Mouse (Mus musculus): ENCODE measurements around the gene Sec16a. TPM values are rescaled to one million over a fixed set of nuclear protein-coding genes. Genes with fewer than 3 reads are reported as not detected.
A peak's percentile ranks its signal among the peaks of the same experiment; 100 is the strongest.

Gene Sec16a
- polyA plus RNA-seq, 1 experiment from 2014 or later = 12.9 TPM

DNA sequence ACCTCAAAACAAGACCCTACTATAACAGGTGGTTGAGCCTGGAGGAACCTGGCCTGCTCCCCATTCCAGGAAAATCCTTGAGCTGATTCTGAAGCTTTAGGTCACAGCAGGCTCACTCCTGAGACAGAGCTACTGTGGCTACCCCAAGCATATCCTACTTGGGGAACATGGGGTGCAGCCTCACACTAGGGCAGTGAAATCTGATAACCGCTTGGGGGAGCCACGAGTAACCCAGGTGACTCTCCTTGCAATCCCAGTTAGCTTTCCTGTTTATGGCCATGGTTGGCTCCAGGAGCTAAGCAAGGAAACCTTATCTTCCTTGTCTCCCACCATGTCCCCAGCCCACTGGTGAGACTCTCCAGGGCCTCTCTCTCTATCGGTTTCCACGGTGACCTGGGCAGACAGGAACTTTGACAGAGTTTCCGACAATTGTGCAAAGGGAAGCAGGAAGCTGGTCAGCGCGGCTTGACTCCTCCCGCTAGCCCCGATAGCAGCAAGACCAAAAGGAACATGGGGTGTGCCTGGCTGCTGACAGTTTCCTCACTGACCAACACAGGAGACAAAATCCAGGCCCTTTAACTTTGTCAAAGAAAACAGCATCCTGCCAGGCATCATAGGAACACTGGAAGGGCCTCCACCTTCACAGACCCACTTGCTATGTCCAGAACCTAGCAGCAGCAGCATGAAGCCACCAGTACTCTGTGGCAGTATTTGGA, 29.9 kb upstream of the Sec16a start:
- DNase-seq (ENCODE audit: low spot score) = no peak

DNA sequence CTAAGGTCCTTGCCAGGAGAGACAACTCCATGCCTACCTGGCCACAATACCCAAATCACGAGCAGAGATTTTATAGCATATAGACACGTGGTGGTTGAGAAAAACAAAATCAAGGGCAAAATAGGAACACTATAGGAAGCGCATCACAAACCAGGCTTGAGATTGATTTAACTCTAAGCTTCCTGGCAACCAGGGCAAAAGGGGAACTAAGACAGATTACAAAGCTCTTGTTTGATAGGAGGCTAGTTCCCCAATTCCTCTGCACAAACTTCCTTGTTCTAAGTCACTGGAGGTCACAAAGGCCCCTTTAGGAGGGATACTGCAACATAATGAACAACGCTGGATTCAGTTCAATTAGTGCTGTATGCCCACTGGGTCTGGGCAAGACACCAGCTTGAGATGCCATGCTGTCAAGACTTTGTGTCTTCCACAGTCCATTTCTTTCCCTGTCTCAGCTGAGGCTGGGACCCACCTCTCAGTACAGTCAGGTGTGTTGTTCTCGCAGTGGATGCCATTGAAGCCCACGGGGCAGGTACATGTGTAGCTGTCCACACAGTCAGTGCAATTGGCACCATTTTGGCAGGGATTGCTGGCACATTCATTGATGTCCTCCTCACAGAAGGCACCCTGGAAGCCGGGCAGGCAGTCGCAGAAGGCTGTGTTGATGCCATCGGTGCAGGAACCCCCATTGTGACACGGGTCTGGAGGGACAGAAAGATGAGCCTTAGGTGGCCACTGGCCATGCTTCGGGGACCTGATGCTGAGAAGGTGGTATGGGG, 27.5 kb upstream of the Sec16a start:
- no peak for DNase-seq (ENCODE audit: low spot score)

DNA sequence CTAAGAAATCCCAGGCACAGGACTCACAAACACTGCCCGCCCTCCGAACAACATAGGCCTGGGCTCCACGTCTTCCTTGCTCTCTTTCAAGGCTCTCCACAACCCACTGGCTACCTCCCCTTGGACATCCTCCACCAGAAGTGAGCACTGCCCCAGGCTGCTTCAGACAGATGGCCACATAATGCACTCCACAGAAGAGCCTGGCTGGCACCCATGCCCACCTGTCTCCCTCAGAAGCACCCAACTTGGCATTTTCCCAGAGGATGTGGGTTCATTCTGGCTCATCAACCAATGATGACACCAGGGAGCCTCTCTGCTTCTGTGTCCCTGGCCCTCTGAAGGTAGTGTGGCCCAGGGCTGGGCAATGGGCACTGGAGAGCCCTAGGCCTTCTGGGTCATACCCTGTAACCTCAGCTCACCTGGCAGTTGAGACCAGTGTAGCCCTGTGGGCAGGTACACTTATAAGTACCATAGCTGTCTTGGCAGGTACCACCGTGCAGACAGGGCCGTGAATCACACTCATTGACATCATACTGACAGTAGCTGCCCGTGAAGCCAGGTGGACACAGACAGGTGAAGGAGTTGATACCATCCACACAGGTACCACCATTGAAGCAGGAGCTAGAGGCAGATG, 26.8 kb upstream of the Sec16a start:
- no peak for DNase-seq (ENCODE audit: low spot score)

GRCm38 (mm10) chr2:26470967-26471366, 26.0 kb upstream of the Sec16a start:
- no peak for DNase-seq (ENCODE audit: low spot score)

DNA sequence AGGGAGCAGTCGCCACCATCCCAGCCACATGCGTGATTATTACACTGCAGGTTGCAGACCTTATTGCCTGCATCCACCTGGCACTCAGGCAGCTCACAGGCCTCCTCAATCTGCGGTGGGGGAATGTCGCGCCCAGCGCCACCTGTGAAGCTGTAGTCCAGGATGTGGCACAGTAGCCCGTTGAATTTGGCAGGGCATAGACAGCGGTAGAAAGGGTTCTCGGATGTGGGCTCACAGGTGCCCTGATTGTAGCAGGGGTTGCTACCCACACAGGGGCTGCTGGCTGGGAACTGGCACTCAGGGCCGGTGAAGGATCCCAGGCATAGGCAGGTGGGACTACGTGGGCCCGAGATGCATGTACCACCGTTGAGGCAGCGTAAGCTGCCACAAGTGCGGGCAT, 23.4 kb upstream of the Sec16a start:
- DNase-seq (ENCODE audit: low spot score) = peak; percentile 59

DNA sequence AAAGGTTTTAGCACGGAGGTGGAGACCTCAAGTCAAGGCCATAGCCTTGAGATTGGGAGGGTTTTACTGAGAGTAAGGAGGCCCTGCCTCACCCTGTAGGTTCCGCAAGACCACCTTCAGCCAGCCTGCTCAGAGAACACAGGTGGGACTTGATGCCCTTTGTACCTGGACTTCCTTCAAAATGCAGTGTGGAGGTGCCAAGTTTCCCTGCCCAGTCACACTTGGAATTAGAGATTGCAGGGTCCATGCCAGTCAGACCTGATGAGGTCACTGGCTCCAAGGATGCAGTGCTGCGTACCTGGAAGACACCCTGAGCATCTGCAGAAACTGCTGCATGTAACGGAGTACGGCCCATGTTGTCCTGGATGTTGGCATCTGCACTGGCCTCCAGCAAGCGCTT, 18.4 kb upstream of the Sec16a start:
- DNase-seq (ENCODE audit: low spot score) = no peak

GRCm38 (mm10) chr2:26462980-26463379, 18.0 kb upstream of the Sec16a start:
- DNase-seq (ENCODE audit: low spot score) = no peak

DNA sequence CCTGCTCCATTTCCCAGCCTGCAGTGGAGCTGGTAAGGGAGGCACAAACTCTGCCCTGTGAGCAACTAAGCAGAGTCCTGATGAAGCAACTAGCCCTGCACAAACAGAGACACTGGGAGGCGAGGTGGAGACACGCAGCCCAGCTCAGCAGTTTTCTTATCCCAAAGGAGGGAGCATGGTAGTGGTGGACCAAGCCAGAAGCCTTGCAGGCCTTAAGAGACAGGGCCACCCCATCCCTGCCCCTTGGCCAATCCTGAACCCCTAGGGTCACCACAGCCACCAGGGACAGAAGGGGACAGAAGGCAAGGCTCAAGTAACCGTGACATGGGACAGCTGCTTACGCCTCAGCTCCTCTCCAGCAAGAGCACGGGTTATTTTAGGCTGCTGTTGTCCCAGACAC, 16.7 kb upstream of the Sec16a start:
- DNase-seq (ENCODE audit: low spot score) = no peak

DNA sequence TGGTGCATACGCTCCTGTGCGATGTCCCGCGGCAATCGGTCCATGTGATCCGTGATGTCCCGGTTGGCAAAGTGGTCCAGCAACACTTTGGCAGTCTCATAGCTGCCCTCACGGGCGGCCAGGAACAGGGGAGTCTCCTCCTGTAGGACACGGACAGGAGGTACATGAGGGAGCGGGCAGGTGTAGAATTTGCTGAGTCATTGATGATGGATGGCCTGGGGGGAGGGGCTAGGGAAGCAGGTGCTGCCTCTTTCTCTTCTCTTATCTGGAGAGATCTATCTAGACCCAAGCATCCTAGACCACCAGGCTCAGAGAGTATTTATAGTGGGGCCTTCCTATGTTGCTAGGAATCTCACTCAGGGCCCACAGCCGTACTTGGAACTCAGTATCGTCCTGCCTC, 15.8 kb upstream of the Sec16a start:
- peak; percentile 47 for DNase-seq (ENCODE audit: low spot score)

DNA sequence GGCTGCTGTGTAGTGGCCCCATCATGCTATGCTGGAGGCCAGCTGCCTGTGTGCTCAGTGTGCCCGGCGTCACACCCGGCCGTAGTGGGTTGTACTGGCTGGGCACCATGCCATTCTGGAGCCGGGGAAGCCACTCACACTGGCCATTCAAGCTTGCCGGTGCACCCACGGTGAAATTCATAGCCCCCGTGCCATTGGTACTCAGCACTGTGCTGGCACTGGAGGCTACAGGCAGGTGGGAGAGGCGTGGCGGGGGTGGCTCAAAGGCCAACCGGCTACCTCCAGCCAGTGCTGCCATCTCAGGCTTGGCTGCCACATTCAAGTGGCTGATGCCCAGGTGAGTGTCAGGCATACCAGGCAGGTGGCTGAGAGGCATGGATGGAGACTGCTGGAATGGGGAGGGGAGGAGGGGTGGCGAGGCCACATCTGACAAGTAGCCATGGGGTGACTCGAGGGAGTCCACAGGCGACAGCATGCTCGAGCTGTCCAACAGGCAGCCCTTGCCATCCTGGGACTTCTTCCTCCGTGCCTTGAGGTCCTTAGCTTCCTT, 15.2 kb upstream of the Sec16a start:
- no peak for DNase-seq (ENCODE audit: low spot score)

- no peak for DNase-seq (ENCODE audit: low spot score)
These were observed 14.5 kb upstream of the Sec16a start for GRCm38 (mm10) chr2:26459478-26459877.

GRCm38 (mm10) chr2:26458402-26459124, 13.5 kb upstream of the Sec16a start:
- peak; percentile 42 for DNase-seq (ENCODE audit: low spot score)

DNA sequence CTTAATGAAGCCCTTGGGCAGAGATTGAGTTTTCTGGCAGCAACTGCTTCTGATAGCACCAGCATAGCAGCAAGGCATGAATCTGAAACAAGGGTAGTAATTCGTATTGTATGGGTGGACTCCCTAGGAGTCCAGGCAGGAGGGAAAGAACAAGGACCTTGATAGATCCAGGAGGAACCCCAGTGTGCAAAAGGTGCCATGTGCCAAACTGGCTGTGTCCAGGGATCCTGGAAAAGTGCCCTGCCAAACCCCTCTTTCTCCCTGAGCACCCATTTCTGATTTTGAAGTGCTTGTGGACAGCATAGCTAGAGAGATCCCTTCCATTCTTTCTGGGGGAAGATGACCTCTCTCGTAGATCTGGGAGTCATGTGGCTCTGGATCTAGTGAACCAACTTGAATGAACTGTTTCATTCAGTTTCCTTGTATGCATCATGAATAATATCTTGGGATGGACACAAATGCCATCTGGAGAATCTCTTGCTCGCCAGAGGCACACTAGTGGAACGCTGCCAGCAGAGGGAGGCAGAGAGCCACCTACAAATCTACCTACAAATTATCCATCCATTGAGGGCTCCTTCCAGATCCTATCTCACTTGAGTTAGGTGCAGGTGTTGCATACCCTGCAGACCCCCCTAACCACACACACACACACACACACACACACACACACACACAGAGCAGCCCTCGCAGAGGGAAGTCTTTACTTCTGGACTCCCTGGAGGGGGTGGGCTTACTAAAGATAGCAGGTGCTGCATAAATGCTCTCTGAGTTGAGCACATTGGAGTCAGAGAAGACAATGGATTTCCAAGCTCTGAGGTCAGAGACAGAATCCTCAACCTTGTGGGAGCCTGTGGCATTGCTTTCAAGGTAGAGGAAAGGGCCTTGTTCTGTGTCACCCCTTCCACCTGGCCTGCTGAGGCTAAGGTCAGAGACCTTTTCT, 4.4 kb upstream of the Sec16a start:
- peak; percentile 81 for DNase-seq (ENCODE audit: low spot score)

DNA sequence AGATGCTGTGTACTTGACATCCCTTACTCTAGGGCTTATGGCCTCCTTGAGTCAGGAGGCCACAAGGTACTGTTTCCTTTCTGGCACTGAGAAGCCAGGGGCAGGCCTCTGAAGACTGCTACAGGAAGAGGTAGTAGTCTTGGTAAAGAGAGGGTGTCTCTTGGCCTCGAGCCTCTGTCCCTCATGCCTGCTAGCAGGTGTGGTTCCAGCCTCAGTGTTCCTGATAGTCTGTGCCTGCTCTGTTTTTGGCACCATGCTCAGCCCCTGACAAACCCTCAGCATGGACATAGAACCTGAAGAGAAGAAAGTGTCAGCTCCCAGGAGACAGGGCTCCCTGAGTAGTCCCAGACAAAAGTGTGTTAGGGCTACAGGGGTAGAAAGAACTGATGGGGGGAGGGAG, 2.4 kb upstream of the Sec16a start:
- no peak for DNase-seq (ENCODE audit: low spot score)

- DNase-seq (ENCODE audit: low spot score) = no peak
These were observed 1.7 kb upstream of the Sec16a start for GRCm38 (mm10) chr2:26446671-26447070.

GRCm38 (mm10) chr2:26445666-26446445, 840 bp upstream of the Sec16a start:
- DNase-seq (ENCODE audit: low spot score) = peak; percentile 93

DNA sequence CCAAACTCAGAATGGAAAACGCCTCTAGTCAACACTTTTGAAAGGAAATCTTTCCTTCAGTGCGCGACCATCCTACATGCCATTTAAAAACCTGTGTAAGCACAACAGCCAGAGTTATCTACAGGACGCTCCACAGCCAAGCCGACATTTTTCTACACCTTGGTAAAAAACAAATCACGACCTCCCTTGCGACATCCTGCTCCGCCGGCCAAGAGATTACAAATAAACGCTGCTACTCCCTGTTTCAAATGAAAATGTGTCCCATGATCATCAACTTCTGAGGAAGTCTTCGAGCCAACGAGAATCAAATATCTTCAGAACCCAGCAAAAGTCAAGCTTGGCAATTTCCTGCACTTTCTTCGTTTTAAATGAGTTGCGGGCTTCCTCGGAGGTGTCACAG, 648 bp downstream of the Sec16a start:
- no peak for DNase-seq (ENCODE audit: low spot score)

GRCm38 (mm10) chr2:26443876-26444275, 1.1 kb downstream of the Sec16a start:
- no peak for DNase-seq (ENCODE audit: low spot score)

GRCm38 (mm10) chr2:26442843-26443242, 2.2 kb downstream of the Sec16a start:
- DNase-seq (ENCODE audit: low spot score) = no peak

DNA sequence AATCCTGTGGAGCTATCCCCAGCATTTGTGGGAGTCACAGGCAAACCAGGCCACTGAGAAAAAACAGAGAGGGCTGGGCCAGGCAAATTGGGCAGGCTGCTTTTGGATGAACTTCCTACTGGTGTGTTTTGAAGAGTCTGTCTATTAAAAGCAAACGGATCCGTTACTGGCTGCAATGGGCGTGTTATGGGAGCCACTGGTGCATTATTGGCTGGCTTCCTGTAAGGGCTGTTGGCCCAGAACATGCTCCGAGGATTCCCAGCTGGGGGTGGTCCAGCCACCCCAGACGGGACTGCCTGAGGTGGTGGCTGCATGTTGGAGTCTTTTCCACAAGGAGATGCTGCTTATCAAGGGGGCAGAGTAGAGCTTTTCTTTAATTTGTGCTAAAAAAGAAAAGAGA, 3.3 kb downstream of the Sec16a start:
- no peak for DNase-seq (ENCODE audit: low spot score)

Measured in thymus, postnatal 0 days (tissue).